Mouse (Mus musculus) layer of hippocampus, postnatal 36 days (tissue): Measurements from ENCODE around the gene Hhip. TPM values are rescaled to one million over a fixed set of nuclear protein-coding genes. Genes with fewer than 3 reads are reported as not detected.
"Not testable (repeated sequence)": the region's sequence is repeated elsewhere in the genome, so short reads cannot be mapped to it uniquely, and the experiment has no call there.

ENCODE experiments used
- DNase-seq, 2 experiments: peaks; one replicate each; pipeline ENCODE4 v3.0.0; 2022
- total RNA-seq, 2 experiments: library from RNA; stranded (reverse); gene quantifications; 2 replicates each; pipeline ENCODE4 v1.2.3; 2021

Gene Hhip
- total RNA-seq, 2 experiments from 2014 or later, result 5.1 to 6.1 TPM

- DNase-seq, result no peak
Measured at GRCm38 (mm10) chr8:79992121-79992848, 65.5 kb downstream of the Hhip start.

- DNase-seq, result not testable (repeated sequence)
Measured at GRCm38 (mm10) chr8:79991420-79991819, 66.4 kb downstream of the Hhip start.

DNA sequence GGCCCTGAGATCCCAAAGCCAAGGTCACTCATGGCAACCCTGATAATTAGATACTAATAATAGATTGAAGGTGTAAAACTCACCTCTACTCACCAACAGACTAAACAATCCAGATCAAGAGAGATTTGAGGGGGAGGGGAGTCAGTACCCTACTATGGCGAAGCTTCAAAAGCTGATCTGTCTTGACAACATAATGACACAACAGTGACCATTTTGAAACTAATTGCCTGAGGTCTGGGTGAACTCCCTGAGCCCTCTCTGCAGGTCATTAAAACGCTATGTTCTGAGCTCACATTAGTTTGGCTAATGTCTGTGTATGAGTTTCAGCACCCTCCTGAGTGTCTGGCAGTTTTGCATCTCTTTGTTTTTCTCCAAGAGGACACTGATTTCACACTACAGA is 72.9 kb downstream of the Hhip start:
- DNase-seq, result no peak

GRCm38 (mm10) chr8:79982144-79982543 is 75.7 kb downstream of the Hhip start:
- DNase-seq, result no peak

DNA sequence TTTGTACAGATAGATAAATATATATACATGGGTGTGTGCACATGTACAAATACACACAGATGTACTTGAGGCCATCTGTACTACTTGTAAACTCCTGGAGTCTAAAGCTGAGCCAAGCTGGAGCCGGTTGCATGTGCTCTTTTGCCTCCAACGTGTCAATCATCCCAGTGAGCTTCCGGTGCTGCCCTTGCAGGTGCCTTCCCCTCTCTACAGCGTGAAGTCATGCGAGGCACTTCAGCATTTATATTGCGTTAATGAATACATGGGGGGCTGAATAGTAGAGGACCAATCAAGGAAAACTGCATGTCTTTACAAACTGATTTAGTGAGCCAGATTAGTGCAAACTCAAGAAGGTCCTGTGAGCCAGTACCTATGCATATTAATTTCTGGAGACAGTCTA is 91.6 kb downstream of the Hhip start:
- DNase-seq, result no peak

- DNase-seq, result no peak
Measured at GRCm38 (mm10) chr8:79952857-79953256, 104.9 kb downstream of the Hhip start.

DNA sequence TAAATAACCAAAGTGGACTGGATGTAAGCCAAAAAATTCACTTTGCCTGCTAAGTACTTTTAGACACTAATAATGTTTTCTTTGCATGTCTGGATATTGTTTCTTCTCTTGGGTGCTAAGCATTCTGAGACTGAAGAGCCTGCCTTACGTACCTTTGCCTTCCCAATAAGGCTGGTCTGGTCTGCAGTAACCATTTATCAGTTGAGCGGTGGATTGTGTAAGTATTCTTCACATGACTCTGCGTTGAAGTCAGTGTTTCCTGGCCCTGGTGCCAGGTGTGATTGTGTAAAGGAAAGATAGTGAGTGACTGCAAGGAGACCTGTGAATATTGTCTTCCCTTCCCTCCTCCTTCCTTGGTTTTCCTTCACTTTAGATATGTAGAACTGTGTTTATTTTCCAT is 107.4 kb downstream of the Hhip start:
- no peak for DNase-seq

DNA sequence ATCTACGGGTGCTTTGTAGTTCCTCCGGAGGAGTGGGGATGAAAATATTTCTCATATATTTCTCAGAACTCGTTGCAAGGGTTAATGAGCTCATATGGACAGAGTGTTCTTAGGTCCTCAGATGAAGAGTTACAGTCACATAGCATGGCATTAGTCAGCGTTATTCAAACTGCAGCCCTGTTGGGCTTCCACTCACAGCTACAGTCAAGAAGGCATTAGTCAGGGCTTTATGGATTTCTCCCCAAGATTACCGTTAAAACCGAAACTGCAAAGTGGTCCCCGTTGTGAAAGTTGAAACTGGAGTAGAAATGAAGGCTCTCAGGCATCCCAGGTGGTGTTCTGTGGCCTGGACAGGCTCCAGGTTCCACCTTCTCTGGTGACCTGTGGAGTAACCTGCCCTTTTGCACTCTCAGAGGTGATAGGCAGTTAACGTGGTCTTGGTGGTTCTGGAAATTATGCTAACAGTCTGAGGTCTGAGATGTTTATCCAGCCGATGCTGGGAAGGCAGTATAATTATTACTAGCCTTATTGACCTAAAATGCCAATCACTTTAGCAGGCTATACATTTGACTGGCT is 112.2 kb downstream of the Hhip start:
- DNase-seq, result no peak

- DNase-seq, result no peak
Measured at GRCm38 (mm10) chr8:79941070-79941469, 116.7 kb downstream of the Hhip start.

DNA sequence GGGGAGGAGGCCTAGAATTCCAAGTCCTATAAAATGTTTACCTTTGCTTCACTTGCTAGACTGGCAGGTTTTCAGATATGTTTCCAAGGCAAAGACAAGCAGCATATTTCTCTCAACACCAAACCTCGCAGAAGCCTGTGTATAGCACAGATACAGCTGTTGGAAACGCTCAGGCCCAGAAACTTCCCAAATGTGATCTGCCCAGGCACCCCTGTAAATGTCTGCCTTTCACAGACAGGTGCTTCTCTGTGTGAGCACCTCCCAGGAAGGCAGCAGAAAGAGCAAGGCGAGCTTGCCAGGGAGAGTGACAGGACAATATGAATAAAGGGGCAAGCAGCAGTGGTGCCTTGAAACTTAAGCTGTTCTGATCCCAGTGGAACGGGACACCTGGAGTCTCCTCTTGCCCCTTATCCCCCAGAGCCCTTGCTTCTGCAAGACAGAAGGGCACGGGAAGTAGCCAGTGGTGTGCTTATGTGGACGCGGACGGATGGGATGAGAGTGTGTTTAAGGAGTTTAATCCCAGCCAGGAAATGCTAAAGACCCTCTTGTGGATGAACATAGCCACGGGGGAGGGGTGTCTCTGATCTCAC is 120.9 kb downstream of the Hhip start:
- DNase-seq, result no peak

GRCm38 (mm10) chr8:79935793-79936192 is 122.0 kb downstream of the Hhip start:
- no peak for DNase-seq

DNA sequence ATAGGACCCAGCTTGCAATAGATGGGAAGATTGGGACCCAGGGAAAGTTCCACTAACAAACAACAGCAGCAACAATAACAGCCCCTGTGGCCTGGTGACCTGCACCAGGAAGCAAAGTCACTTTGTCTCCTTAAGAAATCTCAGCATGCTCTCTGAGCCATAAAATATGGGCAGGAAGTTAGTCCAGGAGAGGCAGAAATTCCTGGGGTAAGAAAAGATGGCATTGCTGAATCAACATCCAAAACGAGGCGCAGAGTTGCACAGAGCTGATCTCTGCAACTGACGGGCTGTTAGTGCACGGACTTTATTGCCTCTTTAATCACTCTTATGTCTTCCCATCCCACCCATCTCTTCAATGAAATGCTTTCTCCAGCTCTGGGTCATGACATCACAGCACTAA is 128.6 kb downstream of the Hhip start:
- no peak for DNase-seq

- no peak for DNase-seq
Measured at GRCm38 (mm10) chr8:79917211-79917610, 140.6 kb downstream of the Hhip start.
